Comparison of ENCODE assay signal across 9 mouse cellular contexts in the genomic region with DNA sequence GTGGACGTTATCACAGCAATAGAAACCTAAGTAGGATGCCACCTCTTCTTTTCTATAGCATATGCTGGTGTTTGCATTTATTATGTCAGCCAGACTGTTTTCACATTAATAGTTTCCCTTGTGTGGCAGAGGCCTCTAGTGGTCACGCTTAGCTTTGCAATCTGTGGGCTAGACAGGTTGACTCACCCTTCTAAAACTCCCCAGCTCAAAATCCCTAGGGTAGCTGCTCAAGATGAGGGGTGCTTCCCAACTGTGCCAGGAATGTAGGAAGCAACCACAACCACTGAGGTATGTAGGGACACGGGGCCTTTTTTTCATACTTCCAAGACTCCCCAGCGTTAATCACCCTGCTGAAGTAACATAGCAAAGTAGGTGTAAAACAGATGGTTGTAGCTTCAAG.
DNase-seq lines count a peak whose midpoint lies in the region; ATAC-seq and TF ChIP-seq lines count a peak whose summit lies in the region.
"Had no signal": no experiment of that assay in that cellular context is flagged by ENCODE, and none has a peak within 500 bp of the region (broad histone marks: within the 10 kb centered on the region; RNA-seq: fewer than 3 reads in every experiment).

No protein-coding gene starts in this region.

- DNase-seq in MEL-GATA-1-ER (ENCODE audit: extremely low read depth, low read depth), result peak; percentile 13
- peak; percentile 51 for DNase-seq in cerebellum, adult 9-10 months
- DNase-seq in layer of hippocampus, adult 11-12 months (ENCODE audit: low spot score), result peak; percentile 47
- DNase-seq in lung, postnatal 25 days (ENCODE audit: low spot score), result peak; percentile 37
- peak; percentile 49 for DNase-seq in thymus, postnatal 0 days (ENCODE audit: low spot score)

- H3K27me3 ChIP-seq in intestine, postnatal 0 days (replicated peaks; ENCODE audit: control insufficient read depth, insufficient read depth, low read length), result no peaks in the 10 kb centered on the region
- H3K27me3 ChIP-seq in intestine, embryonic 16.5 days (replicated peaks; ENCODE audit: control insufficient read depth, insufficient read depth, low read length), result no peaks in the 10 kb centered on the region
- H3K27me3 ChIP-seq: embryonic facial prominence, embryonic 12.5 days had no signal

- H3K4me3 ChIP-seq in intestine, postnatal 0 days (ENCODE audit: low read depth, low read length), result no peak overlapping the region
- no peak overlapping the region for H3K4me3 ChIP-seq in intestine, embryonic 16.5 days (ENCODE audit: low read length)
- H3K4me3 ChIP-seq: embryonic facial prominence, embryonic 12.5 days had no signal

- no peaks in the 10 kb centered on the region for H3K9me3 ChIP-seq in intestine, postnatal 0 days (ENCODE audit: control insufficient read depth)
- H3K9me3 ChIP-seq in intestine, embryonic 16.5 days (ENCODE audit: control insufficient read depth, low read length), result no peaks in the 10 kb centered on the region
- H3K9me3 ChIP-seq: embryonic facial prominence, embryonic 12.5 days had no signal

- WGBS in intestine, postnatal 0 days, result 36% methylated on average over 4 of the region's 4 CpGs
- 37% methylated on average over 4 of the region's 4 CpGs for WGBS in intestine, embryonic 16.5 days

- no peak overlapping the region for H3K4me2 ChIP-seq in intestine, postnatal 0 days (replicated peaks; ENCODE audit: low read depth)
- no peak overlapping the region for H3K4me2 ChIP-seq in intestine, embryonic 16.5 days (ENCODE audit: low read depth, low read length)
- H3K4me2 ChIP-seq: embryonic facial prominence, embryonic 12.5 days had no signal

- H3K4me1 ChIP-seq in intestine, postnatal 0 days (replicated peaks; ENCODE audit: control insufficient read depth, insufficient read depth, low read length), result no peaks in the 10 kb centered on the region
- H3K4me1 ChIP-seq in intestine, embryonic 16.5 days (ENCODE audit: control insufficient read depth, insufficient read depth, low read length), result no peaks in the 10 kb centered on the region
- H3K4me1 ChIP-seq: embryonic facial prominence, embryonic 12.5 days had no signal

- ATAC-seq in intestine, postnatal 0 days, result no peak
- ATAC-seq in intestine, embryonic 16.5 days, result no peak
- peak; percentile 87 for ATAC-seq in frontal cortex, adult (ENCODE audit: low TSS enrichment)

- peak; percentile 91 for TF ChIP-seq CTCF in intestine, postnatal 0 days (IDR thresholded peaks at IDR 0.05; ENCODE audit: low read depth)

- H3K9ac ChIP-seq in intestine, postnatal 0 days (ENCODE audit: low read depth, low read length), result no peak overlapping the region
- H3K9ac ChIP-seq in intestine, embryonic 16.5 days (ENCODE audit: low read depth, low read length), result no peak overlapping the region
- H3K9ac ChIP-seq: embryonic facial prominence, embryonic 12.5 days had no signal

- no peak overlapping the region for H3K27ac ChIP-seq in intestine, postnatal 0 days (ENCODE audit: low read depth, low read length)
- H3K27ac ChIP-seq in intestine, embryonic 16.5 days (ENCODE audit: low read length), result no peak overlapping the region
- H3K27ac ChIP-seq: embryonic facial prominence, embryonic 12.5 days had no signal

- no peaks in the 10 kb centered on the region for H3K36me3 ChIP-seq in intestine, postnatal 0 days (ENCODE audit: control insufficient read depth, insufficient read depth)
- no peaks in the 10 kb centered on the region for H3K36me3 ChIP-seq in intestine, embryonic 16.5 days (ENCODE audit: control insufficient read depth, insufficient read depth, low read length)
- H3K36me3 ChIP-seq: embryonic facial prominence, embryonic 12.5 days had no signal
